ENCODE assay signal across 9 mouse cellular contexts in genomic region chr12:100210973-100211372, GRCm38 (mm10). TPM values are rescaled to one million over a fixed set of nuclear protein-coding genes. Genes with fewer than 3 reads are reported as not detected.
DNase-seq lines count a peak whose midpoint lies in the region; ATAC-seq and TF ChIP-seq lines count a peak whose summit lies in the region.
"Had no signal": no experiment of that assay in that cellular context is flagged by ENCODE, and none has a peak within 500 bp of the region (broad histone marks: within the 10 kb centered on the region; RNA-seq: fewer than 3 reads in every experiment).

No protein-coding gene starts in this region.

- H3K27me3 ChIP-seq in heart, embryonic 16.5 days (ENCODE audit: control insufficient read depth, insufficient read depth, low read length) = no peaks in the 10 kb centered on the region
- H3K27me3 ChIP-seq in embryonic facial prominence, embryonic 13.5 days = no peaks in the 10 kb centered on the region
- H3K27me3 ChIP-seq in liver, embryonic 14.5 days (ENCODE audit: control insufficient read depth, insufficient read depth, low read length) = no peaks in the 10 kb centered on the region
- no peaks in the 10 kb centered on the region for H3K27me3 ChIP-seq in small intestine, adult 2 months (ENCODE audit: control insufficient read depth, insufficient read depth, low read length)

- DNase-seq in heart, postnatal 10 days = no peak
- peak; percentile 77 for DNase-seq in A20 (ENCODE audit: low read depth, low spot score)
- peak in 1 of 3 experiments; percentile 22 for DNase-seq in liver, embryonic 14.5 days (ENCODE audit: low read depth in 3 of 3, low spot score in 3 of 3)
- DNase-seq in right cerebral cortex, postnatal 4 days = no peak
- DNase-seq in cerebellum, adult 9-10 months = no peak

- H3K9me3 ChIP-seq in heart, embryonic 16.5 days (replicated peaks; ENCODE audit: control insufficient read depth, low read length) = peaks cover 6% of the 10 kb centered on the region
- peaks cover 7% of the 10 kb centered on the region; the same call in 1 of the 2 replicates for H3K9me3 ChIP-seq in embryonic facial prominence, embryonic 13.5 days
- no peaks in the 10 kb centered on the region for H3K9me3 ChIP-seq in liver, embryonic 14.5 days (ENCODE audit: control insufficient read depth, low read length)

- peak overlapping the region; percentile 10; the same call in 1 of the 2 replicates for H3K27ac ChIP-seq in heart, embryonic 16.5 days (ENCODE audit: low read length)
- peak overlapping the region; percentile 79 for H3K27ac ChIP-seq in embryonic facial prominence, embryonic 13.5 days
- no peak overlapping the region for H3K27ac ChIP-seq in liver, embryonic 14.5 days
- H3K27ac ChIP-seq in small intestine, adult 2 months (ENCODE audit: insufficient read depth, low read depth, low read length) = peak overlapping the region; percentile 27
- H3K27ac ChIP-seq: macrophage had no signal

- no peak overlapping the region; the same call in 1 of the 2 replicates for H3K9ac ChIP-seq in heart, embryonic 16.5 days (ENCODE audit: low read length)
- no peak overlapping the region for H3K9ac ChIP-seq in embryonic facial prominence, embryonic 13.5 days
- H3K9ac ChIP-seq in liver, embryonic 14.5 days (replicated peaks) = no peak overlapping the region

- no peak for TF ChIP-seq CTCF in liver, embryonic 14.5 days (IDR thresholded peaks at IDR 0.05; ENCODE audit: low read depth)
- no peak for TF ChIP-seq CTCF in small intestine, adult 2 months (IDR thresholded peaks at IDR 0.05; ENCODE audit: extremely low read depth, insufficient read length, insufficient replicate concordance, low read depth, low read length)

- H3K36me3 ChIP-seq in heart, embryonic 16.5 days (ENCODE audit: control insufficient read depth, insufficient read depth) = peaks cover 20% of the 10 kb centered on the region
- H3K36me3 ChIP-seq in embryonic facial prominence, embryonic 13.5 days = peaks cover 41% of the 10 kb centered on the region
- peaks cover 22% of the 10 kb centered on the region for H3K36me3 ChIP-seq in liver, embryonic 14.5 days (replicated peaks; ENCODE audit: control insufficient read depth, insufficient read depth, low read depth)
- H3K36me3 ChIP-seq in small intestine, adult 2 months (ENCODE audit: control insufficient read depth, insufficient read depth, low read length) = peaks cover 35% of the 10 kb centered on the region

- WGBS in heart, embryonic 16.5 days = 19% methylated on average over 5 of the region's 5 CpGs
- WGBS in embryonic facial prominence, embryonic 13.5 days = 43% methylated on average over 5 of the region's 5 CpGs
- 11% methylated on average over 5 of the region's 5 CpGs for WGBS in liver, embryonic 14.5 days (ENCODE audit: insufficient replicate concordance)
- 3% methylated on average over 5 of the region's 5 CpGs for WGBS in small intestine, adult 2 months

- intact Hi-C loops in heart, postnatal 10 days (cut with DNase I) = no loop called here

- TF ChIP-seq EP300 in liver, embryonic 14.5 days (IDR thresholded peaks at IDR 0.05; ENCODE audit: low read depth) = no peak

- H3K4me1 ChIP-seq in heart, embryonic 16.5 days (ENCODE audit: control insufficient read depth, insufficient read depth, low read length) = peaks cover 21% of the 10 kb centered on the region
- H3K4me1 ChIP-seq in embryonic facial prominence, embryonic 13.5 days = peaks cover 22% of the 10 kb centered on the region
- H3K4me1 ChIP-seq in liver, embryonic 14.5 days (replicated peaks; ENCODE audit: control insufficient read depth in 2 of 2, insufficient read depth in 2 of 2, low read length in 1 of 2) = peaks cover 26 to 32% of the 10 kb centered on the region in 2 experiments
- H3K4me1 ChIP-seq in small intestine, adult 2 months (ENCODE audit: control insufficient read depth, insufficient read depth, insufficient read length, low read length) = peaks cover 19% of the 10 kb centered on the region

- no peak overlapping the region for H3K4me2 ChIP-seq in heart, embryonic 16.5 days (ENCODE audit: low read depth, low read length)
- H3K4me2 ChIP-seq in embryonic facial prominence, embryonic 13.5 days = no peak overlapping the region
- H3K4me2 ChIP-seq in liver, embryonic 14.5 days (ENCODE audit: low read depth) = no peak overlapping the region

- no peak overlapping the region for H3K4me3 ChIP-seq in heart, embryonic 16.5 days (ENCODE audit: low read length)
- H3K4me3 ChIP-seq in embryonic facial prominence, embryonic 13.5 days = no peak overlapping the region
- no peak overlapping the region for H3K4me3 ChIP-seq in liver, embryonic 14.5 days (ENCODE audit: insufficient read depth in 1 of 2, low read depth in 2 of 2, low read length in 2 of 2)
- no peak overlapping the region for H3K4me3 ChIP-seq in small intestine, adult 2 months (ENCODE audit: low read depth, low read length)

- no peak for TF ChIP-seq POLR2A in small intestine, adult 2 months (IDR thresholded peaks at IDR 0.05; ENCODE audit: low read depth, low read length)

- ATAC-seq in heart, embryonic 16.5 days (replicated peaks; ENCODE audit: extremely low read depth, insufficient read depth, low FRiP score) = peak; percentile 64; the same call in 1 of the 2 replicates
- ATAC-seq in embryonic facial prominence, embryonic 13.5 days (ENCODE audit: insufficient number of reproducible peaks, insufficient read depth, low FRiP score, low TSS enrichment, low read depth) = peak; percentile 68
- ATAC-seq in liver, embryonic 14.5 days (ENCODE audit: insufficient read depth) = peak; percentile 23; the same call in 1 of the 2 replicates

RNA-seq across cellular contexts. Expression of gene Calm1, which starts 11.7 kb away (rescaled TPM):
- polyA plus RNA-seq in heart, embryonic 16.5 days (2015; fragmentation: Nextera tagmentation; extraction: Ambion mirVana) = 756 and 762 TPM in 2 replicates
- total RNA-seq in heart, postnatal 10 days (2021) = 100 to 1,000 TPM; 338 to 349 TPM
- 1,351 and 1,423 TPM in 2 replicates for polyA plus RNA-seq in embryonic facial prominence, embryonic 13.5 days (2015; fragmentation: Nextera tagmentation; extraction: Ambion mirVana)
- polyA plus RNA-seq in liver, embryonic 14.5 days (2012; rRNA removed) = 72.9 and 115 TPM in 2 replicates
- 553 and 571 TPM in 2 replicates for polyA plus RNA-seq in liver, embryonic 14.5 days (2014; fragmentation: Nextera tagmentation; extraction: Ambion mirVana)
- polyA plus RNA-seq in small intestine, adult 2 months (2012; rRNA removed) = 630 and 1,469 TPM in 2 replicates

RNA-seq across cellular contexts. Expression of gene Nrde2, which starts 51.5 kb away (rescaled TPM):
- polyA plus RNA-seq in heart, embryonic 16.5 days (2015; fragmentation: Nextera tagmentation; extraction: Ambion mirVana) = 8.6 and 9.8 TPM in 2 replicates
- 10 to 100 TPM; 12.5 to 14.2 TPM for total RNA-seq in heart, postnatal 10 days (2021)
- 14.9 and 15.2 TPM in 2 replicates for polyA plus RNA-seq in embryonic facial prominence, embryonic 13.5 days (2015; fragmentation: Nextera tagmentation; extraction: Ambion mirVana)
- 2.5 and 3.6 TPM in 2 replicates for polyA plus RNA-seq in liver, embryonic 14.5 days (2012; rRNA removed)
- 4.1 and 4.2 TPM in 2 replicates for polyA plus RNA-seq in liver, embryonic 14.5 days (2014; fragmentation: Nextera tagmentation; extraction: Ambion mirVana)
- polyA plus RNA-seq in small intestine, adult 2 months (2012; rRNA removed) = 2.0 and 5.4 TPM in 2 replicates
